Mouse (Mus musculus) lung, postnatal 14 days (tissue): ENCODE measurements around the gene Rpl36a.

Source experiments
- DNase-seq: peaks from one replicate; pipeline ENCODE4 v3.0.0; 2021

Rpl36a gene

DNA sequence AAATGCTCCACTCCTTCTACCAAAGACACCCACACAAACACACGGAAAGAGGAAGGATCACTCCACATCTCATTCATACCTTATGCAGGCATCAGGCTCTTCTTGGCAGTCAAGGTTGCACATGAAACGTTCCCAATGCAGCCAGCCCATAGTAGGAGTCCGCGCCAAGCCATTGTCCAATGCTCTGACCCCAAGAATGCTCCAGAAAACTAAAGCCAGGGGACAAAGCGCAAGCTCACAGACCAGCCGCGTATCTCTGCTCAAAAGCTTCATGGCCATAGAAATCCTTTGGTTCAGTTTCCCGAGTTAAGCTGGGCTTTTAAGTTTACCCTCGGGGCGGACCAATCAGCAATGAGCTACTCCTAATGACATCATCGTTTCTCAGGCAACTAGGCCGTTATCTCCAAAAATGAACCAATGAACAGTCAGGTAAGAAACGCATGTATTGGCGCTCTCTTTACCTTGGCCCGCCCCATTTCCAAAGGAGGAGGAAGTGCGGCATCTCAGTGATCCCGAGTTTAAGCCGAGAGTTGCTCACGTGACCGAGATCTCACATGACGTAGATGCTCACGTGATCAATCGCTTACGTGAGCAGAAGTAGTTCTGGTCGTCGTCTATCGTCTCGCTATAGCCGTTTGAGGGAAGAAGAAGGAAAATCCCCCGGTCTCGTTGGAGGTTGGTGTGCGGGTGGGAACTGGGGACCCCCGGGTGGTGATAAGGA is 15.4 kb downstream of the Rpl36a start, which contains the start of the genes Gla and Hnrnph2:
TSS of gene Gla (minus strand) at position 467 of the 721 bp plus-strand sequence.
TSS of gene Hnrnph2 (plus strand) at position 521 of the 721 bp plus-strand sequence.
- peak; percentile 89 for DNase-seq

DNA sequence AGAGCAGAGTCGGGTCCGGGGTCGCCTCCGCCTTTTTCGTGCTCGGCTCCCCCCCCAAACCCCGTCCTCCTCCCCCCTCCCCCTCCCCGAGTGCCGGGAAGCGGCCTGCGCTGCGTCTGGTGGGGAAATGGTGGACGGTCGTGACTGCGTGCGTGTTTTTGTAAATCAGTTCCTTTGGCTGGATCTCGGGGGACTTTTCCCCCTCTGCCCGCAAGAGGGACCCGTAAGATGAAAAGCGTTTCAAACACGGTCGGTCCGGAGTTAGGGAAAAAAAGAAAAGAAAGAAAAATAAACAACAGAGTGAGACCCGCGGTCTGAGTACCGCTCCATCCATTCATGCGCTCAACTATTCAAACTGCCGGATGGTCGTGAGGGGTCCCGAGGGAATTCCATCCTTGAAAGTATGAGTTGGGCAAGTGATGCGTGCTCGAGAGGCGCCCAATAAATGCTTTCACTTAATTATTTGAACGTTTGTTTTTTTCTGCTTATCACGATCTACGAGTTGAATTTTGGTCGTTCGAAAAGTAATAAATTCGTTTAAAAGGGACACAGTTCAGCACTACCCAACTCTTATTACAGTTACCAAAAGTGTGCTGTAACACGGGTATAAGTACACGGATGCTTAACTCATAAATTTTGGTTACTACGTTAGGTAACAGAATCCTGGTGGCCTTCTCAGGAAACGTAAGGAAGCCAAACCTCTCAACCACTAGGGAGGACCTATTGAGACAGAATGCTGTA is 16.1 kb downstream of the Rpl36a start:
- no peak for DNase-seq

DNA sequence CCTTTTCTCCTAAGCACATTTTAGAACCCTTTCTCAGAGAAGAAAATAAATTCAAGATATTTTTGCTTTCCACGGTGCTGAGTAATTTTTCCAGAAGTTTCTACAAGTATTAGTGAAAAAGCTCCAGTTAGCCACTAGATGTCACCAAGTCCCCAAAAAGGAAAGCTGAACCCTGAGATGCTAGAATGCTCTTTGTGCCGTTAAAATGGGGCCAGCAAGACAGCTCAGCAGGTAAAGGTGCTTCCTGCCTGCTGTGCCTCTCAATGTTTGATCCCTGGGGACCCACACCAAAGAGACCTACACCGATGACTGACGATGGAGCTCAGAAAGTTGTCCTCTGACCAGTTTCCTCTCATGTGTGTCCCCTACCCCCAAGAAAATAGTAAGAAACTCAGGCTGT is 24.0 kb downstream of the Rpl36a start:
- DNase-seq: no peak

DNA sequence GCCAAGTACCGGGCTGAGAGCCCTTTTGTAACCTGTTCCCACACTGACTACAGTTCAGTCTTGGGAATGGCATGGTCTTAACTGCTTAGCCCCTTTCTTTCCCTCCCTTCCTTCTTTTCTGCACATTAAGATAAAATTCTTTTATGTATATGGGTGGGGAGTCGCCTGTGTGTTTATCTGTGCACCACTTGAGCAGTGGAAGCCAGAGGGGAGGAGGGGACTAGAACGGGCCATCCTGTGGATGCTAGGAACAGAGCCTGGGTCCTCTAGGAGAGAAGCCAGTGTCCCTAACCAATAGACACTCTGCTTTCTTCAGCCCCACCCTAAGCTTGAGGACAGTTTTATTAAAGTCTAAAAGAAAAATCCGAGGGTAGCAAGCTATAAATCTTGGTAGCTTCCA is 25.5 kb downstream of the Rpl36a start:
- no peak for DNase-seq

DNA sequence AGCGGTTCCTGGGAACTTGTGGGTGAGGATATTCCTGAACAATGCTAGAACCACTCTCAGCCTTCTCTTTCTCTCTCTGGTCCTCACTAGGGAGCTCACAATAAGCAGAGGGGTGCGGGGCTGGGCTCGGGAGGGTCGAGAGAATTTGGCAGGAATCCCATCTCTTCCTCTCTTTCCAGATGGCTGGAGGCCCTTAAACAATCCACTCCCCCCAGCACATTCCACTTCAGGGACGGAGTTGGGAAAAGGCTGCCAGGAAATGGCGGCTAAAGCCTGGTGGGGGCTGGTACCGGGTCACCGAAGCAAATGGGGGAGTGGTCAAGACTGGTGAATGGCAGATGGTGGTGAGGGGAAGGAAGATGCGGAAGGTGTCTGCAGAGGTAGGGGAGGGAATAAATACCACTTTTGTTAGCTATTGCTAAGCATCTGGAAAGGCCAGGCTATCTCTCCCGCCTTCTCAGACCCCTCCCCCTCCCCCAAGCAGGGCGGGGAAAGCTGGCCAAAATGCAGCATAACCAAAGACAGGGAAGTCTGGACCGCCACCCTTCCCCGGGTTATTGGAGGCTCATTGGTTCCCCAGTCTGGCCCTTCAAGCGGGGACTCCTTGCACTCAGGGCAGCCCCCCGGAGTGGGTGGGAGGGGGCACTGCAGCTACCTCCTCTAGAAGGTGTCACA is 27.0 kb downstream of the Rpl36a start:
- peak; percentile 58 for DNase-seq

DNA sequence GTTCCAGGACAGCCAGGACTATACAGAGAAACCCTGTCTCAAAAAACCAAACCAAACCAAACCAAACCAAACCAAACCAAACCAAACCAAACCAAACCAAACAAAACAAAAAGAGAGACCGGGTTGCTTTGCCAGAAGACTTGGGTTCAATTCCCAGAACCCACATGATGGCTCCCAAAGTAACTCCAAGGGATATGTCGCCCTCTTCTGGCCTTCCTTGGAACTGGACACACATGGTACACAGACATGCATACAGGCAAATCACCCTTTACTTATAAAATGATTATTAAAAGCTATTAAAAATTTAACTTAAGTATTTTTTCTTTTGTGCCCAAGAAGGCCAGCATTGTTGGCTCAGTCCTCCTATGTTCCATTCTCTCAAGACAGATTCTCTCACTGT is 28.9 kb downstream of the Rpl36a start:
- peak; percentile 27 for DNase-seq

DNA sequence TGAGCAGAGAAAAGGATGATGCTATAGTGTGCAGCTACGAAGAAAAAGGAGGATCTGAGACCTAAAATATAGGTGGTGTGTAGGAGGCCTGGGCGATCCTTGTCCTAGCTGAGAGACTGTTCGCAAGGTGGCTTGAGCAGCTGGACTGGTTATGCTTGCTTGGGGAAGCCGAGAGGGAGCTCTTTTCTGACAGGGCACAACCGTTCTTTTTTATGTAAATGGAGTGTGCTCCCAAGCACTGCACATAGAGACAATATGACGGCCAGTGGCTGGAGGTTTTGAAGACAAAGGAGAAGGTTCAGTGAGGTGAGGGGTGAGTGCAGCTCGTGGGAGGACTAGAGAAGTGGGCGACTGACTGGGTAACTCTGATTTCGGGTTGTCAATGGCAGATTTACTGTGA is 34.2 kb downstream of the Rpl36a start:
- DNase-seq: no peak

DNA sequence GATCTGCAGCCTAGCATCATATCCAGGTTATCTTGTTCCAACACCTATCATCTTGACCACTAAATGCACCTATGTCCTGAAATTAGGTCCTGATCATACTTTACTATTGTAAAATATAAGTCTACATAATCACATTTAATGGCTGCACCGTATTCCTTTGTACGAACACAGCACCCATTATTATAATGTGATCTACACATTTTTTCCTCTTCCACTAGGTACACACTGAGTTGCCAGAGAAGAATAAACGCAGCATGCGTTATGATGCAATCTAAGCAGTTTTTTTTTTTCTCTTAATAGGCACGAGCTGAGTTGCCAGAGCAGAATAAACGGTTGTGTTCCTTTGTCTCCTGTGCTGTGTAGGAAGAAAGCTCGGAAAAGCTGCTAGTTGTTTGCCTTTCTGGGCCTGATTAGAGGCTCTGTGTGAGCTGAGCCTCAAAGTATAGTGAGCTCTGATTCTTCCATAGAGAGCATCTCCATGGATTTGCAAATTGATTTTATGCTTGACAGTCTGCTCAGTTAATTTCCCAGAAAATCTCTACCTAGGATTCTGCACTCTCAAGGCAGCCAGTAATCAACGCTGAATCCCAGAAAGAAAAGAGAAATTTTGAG is 34.9 kb downstream of the Rpl36a start:
- no peak for DNase-seq

DNA sequence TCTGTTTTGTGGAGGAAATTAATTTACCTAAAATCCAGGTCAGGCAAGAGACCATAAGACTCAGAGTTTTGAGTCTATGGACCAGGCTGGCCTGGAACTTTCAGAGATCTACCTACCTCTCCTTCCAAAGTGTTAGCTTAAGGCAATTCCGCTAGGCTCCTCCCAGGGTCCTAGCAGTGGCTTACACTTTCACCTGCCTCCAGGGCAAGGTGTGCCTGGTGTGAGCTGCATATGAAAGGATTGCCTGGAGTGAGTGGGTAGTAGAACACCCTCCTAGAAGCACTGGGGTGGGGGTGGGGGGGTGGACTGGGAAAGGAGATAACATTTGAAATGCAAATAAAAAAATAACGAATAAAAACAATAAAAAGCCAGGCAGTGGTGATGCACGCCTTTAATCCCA is 36.2 kb downstream of the Rpl36a start:
- no peak for DNase-seq

DNA sequence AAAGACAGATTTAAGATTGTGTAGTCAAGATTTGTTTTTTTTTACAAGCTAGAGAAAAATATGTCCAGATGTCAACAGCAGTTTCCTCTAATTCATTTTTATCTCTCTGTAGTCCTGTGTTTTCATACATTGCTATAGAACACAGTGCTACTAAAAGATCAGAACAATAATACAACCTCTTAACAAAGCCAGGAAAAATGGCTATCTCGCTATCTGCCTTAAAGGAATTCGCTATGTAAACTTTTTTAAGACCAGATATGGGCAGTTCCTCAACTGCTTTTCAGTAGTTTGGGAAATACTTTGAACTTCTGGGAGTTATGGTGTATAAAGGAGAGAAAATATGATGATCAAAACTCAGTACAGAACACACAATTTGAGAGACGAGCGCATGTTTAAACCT is 37.9 kb downstream of the Rpl36a start:
- no peak for DNase-seq

DNA sequence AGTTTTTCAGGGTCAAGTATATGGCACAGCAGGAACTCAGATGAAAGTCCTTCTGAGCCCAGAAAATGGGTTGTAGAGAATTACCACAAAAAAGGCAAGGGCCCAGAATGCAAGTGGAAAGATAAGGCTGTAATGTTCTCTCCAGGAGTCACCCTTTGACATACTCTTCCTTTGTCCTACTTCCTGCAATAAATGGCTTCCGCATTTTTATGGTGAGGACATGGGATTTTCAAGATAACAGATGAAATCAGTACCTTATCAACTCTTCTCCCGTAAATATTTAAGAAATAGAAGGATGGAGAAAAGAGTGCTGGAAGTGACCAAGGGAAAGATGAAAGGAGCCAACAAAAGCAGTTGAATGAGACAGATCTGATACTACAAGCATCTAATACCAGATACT is 42.7 kb downstream of the Rpl36a start:
- no peak for DNase-seq

DNA sequence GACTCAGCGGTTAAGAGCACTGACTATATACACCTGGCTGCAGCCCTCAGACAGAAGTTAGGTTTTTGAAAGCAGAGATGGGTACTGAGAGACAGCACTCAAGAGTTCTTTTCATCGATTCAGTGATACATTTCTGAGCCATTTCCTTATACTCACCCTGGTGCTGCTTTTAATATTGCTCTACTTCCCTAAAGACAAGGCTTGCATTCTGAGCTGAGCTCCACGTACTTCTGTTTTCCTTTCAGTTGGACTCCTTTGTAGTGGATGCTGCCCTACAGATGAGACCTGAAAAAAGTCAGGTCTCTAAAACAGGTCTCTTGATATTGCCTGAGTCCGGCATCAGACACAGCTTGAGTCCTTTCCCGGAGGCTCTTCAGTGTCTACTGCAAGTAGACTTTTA is 47.3 kb downstream of the Rpl36a start:
- no peak for DNase-seq

DNA sequence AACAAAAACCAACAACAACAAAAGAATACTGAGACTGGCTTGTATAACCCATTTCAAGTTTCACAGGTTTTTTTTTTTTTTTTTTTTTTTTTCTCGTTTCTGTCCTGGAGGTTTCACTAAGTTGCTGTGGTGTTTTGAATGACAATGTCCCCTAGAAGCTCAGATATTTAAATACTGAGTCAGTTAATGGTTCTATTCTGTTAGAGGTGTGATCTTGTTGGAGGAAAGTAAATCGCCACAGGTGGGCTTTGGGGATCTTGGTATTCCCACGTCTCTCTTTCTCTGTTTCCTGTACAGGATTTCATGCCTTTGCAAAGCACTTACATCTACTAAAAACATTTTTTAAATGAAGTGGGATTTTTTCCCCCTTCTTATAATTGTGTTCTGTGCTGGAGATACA is 49.7 kb downstream of the Rpl36a start:
- DNase-seq: no peak

DNA sequence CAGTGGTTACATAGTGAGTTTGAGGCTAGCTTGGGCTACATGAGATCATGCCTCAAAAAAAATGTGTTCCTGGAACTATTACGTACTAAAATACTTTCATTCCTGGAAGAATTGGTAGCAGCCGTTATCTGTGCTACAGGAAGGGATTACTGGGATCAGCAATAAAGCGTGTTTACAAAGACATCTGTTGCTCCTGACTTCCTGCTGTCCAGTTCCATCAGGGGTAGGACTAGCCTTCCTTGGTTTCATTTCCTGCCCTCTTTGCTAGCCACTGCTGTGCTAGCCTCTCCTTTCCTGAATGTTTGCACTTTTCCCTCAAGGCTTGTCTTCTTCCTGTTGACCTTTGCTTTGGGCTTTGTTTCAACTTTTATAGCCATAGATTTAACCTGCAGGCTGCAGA is 50.4 kb downstream of the Rpl36a start:
- no peak for DNase-seq
